Mouse (Mus musculus): Measurements from ENCODE around the gene Tdrd5.
A peak's percentile ranks its signal among the peaks of the same experiment; 100 is the strongest.

- TF ChIP-seq CTCF (conservative IDR thresholded peaks at IDR 0.05; ENCODE audit: insufficient read depth, insufficient read length, low read depth, low read length) (peak; percentile 82), POLR2A (IDR thresholded peaks at IDR 0.05; ENCODE audit: low read depth, low read length) (no peak)
These were observed 74.0 kb downstream of the Tdrd5 start for GRCm38 (mm10) chr1:156229448-156229847.
